Mouse (Mus musculus): ENCODE measurements around the gene Stk11ip.

Stk11ip gene

DNA sequence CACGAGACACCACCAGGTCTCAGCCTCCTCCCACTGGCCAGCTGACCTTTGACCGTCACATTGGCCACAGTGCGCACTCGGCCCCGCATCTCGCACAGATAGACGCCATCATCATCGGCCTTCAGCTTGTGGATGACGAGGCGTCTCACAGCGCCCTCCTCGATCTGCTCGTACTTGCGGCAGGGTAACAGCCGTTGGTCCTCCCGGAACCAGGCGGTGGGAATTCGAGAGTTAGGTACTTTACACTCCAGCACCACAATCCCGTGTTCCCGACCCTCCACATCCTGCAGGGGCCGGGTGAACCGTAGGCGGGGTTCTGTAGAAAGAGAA is 17.7 kb upstream of the Stk11ip start:
- in situ Hi-C loops (cut with MboI, MseI) = no loop called here

DNA sequence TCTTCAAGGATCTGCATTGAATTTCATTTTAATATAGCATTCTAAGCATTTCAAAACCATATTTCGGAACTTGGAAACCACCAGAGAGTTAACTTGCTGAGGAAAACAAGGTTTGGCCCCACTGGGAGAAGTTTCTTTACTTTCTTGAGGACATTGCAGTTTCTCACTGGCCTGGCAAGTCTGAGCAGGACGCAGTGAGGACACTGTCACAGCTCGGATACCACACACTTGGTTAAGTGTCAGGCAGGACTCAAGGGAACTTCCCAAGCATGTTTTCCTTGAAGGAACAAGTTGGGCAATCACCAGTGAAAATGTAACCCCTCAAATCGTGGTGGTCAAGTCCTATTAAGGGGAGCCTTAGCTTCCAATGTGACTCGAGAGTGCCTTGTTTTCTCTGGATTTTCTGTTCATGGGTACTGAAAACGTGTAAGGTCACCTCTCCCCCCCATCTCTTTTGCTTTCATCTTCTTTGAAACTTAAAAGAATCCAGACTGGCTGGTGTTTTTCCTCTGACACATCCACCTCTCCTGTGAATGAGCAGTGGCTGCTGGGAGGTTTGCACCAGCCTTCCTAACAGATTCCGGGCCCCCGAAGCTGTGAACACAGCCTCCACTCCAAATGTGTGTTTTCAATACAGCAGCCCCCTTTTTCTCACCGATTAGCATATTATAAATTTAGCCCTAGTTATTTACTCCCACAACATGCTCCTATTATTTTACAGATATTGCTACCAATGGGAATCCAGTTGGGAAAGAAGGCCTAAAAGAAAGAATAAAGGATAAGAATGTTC is 16.9 kb upstream of the Stk11ip start:
- in situ Hi-C loops (cut with MboI, MseI) = no loop called here

DNA sequence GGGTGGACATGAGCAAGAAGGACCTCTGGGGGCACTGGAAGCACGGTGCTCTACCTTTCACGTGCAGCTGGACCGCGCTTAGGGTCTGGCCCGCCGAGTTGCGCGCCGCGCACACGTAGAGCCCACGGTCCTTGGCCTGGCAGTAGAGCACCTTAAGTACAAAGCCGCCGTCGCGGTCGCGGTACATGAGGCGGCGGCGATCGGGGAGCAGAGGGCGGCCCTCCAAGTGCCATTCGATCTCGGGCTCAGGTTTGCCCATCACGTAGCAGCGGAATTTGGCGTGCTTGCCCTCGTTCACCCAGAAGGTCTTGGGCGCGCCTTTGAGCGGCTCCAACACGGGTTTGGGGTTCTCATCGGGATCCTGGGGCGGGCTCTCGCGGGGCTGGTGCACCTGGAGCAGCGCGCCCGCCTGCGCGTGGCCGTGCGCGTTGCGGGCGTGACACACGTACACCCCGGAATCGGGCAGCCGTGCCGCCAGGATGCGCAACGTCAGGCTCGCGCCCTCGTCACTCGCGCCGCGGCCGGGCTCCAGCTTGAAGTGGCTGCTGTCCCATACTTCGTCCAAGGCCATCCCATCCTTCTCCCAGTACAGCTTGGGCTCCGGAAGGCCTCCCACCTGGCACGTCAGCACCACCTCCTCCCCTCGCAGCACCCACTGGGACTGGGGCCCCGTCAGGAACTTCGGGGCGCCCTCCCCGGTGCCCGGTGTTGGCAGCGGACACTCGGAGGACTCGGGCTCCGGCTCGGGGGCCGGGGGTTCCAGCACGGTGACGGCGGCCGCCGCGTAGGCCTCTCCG is 16.0 kb upstream of the Stk11ip start:
- in situ Hi-C loops (cut with MboI, MseI) = no loop called here

DNA sequence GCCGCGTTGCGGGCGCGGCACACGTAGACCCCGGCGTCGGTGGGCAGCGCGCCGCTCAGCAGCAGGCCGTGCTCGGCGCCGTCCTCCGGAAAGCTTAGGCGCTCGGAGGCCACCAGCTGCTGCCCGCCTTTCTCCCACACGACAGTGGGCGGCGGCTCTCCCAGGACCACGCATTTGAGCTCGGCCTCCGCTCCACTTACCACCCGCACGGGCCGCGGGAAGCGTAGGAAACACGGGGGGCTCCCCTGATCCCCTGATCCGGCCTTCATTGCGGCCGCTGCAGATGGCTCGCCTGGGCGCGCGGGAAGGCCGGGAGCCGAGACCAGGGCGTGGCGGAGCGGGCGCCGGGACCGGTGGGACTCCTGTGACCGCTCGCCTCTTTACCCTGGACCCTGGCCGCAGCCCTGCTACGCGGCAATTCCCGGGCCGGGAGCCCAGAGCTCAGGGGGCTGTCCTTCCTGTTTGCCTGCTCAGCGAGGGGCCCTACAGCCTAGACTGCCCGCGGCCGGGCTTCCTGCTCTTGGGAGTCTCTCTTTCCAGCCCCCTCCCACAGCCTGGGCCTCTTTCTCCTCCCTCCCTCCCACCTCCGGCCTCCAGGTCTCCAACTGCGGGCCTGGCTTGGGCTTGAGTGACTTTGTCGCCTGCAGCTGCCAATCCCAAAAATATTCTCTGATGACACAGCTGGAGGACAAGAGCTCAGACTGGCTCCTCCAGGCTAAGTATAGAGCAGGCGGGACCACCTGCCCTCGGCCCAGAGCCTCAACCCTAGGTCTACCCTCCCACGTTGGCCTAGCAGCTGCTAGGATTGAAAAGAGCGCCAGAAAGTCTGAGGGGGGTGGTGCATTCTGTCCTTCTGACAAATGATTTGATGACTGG is 15.1 kb upstream of the Stk11ip start, which contains the start of gene Obsl1:
Obsl1 (minus strand) TSS at position 497 of the 876 bp plus-strand sequence.
- in situ Hi-C loops (cut with MboI, MseI) = no loop called here

DNA sequence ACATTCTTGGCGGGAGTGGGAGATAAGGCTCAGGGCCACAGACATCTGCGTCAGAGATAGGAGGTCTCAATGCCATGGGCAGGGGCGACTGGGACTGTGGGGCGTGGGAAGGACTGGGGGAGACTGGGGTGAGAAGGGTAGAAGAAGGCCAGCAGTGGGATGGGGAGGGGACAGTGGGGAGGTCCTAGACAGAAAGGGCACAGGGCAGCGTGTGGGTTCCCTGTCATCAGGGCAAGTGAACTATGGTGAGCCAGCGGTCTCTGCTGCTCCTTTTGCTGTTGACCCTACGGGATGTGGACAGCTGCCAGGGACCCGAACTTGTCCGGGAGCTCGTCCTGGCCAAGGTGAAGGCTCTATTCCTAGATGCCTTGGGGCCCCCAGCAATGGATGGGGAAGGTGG is 14.3 kb upstream of the Stk11ip start, which contains the start of gene Inha:
Inha (plus strand) TSS at position 72 of the 400 bp plus-strand sequence.
- in situ Hi-C loops (cut with MboI, MseI) = no loop called here

DNA sequence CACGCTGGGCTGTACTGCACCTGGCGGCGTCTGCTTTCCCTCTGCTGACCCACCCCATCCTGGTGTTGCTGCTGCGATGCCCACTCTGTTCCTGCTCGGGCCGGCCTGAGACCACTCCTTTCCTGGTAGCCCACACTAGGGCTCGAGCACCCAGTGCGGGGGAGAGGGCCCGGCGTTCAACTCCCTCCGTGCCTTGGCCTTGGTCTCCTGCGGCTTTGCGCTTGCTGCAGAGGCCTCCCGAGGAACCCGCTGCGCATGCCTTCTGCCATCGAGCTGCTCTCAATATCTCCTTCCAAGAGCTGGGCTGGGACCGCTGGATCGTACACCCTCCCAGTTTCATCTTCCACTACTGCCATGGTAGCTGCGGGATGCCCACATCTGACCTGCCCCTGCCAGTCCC is 11.7 kb upstream of the Stk11ip start:
- in situ Hi-C loops (cut with MboI, MseI) = no loop called here

DNA sequence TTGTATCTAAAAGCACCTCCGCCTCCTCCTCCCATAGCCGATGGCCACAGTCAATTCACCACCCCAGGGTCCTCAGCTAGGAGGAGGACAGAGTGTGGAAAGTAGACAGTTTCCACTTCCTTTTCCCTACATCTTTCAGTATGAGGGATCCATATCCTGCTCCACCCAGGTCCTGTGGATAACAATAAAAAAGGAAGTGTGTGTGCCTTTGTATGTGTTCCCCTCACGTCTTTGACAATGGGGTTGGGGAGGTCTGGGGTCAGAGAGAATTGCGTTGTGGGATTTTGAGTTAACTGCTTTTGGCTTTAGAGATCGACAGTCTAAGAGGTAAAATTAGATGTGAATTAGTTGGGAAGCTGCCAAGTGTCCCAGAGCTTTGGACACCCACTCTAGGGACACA is 11.2 kb upstream of the Stk11ip start:
- in situ Hi-C loops (cut with MboI, MseI) = no loop called here

DNA sequence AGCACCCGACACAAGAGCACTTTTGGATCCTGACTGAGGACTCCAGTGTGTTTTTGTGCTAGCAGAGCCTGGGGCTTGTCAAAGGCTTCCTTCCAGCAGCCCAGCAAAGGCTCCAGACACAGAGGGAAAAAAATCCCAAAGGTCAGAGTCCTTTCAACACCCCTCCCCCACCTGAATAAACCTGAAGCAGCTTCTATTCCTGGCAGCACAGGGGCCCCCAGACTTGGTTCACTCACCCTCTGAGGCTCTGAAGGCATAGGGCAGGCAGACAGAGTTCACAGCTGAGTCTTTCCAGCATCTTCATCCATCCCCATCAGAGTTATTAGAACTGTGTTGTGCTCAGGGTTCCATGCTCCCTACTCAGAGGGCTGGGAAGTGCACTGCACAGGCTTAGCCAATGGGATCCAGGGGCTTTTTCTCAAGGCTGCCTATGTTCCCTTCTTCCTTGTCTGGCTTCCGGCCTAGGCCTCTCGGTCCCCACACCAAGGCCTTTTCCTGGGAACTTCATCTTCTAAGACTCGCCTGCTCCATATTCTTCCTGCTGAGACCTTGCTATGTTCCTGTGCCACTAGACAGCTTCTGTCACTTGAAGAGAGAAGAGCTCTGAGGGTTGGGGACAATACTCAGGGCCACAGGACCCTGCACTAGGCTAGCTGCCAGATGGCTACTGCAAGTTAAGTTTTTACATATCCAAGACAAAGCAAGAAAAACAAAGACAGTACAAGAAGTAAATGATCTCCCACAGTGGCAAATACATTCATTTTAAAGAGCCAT is 9.7 kb upstream of the Stk11ip start:
- in situ Hi-C loops (cut with MboI, MseI) = no loop called here

DNA sequence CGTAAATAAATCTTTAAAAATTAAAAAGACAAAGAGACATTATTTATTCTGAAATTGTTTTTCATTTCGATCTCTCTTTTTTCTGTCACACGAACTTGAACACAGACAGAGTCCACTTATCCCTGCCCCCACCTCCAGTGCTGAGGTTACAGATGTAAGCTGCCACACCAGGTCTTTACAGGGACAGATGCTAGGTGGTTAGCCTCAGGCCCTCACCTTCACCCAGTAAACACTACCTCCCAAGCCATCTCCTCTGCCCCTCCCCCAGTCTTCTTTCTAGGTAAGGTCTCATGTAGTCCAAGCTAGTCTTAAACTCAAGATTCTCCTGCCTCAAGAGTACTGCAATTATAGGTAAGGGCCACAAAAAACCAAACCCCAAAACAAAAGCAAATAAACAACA is 8.8 kb upstream of the Stk11ip start:
- in situ Hi-C loops (cut with MboI, MseI) = no loop called here

DNA sequence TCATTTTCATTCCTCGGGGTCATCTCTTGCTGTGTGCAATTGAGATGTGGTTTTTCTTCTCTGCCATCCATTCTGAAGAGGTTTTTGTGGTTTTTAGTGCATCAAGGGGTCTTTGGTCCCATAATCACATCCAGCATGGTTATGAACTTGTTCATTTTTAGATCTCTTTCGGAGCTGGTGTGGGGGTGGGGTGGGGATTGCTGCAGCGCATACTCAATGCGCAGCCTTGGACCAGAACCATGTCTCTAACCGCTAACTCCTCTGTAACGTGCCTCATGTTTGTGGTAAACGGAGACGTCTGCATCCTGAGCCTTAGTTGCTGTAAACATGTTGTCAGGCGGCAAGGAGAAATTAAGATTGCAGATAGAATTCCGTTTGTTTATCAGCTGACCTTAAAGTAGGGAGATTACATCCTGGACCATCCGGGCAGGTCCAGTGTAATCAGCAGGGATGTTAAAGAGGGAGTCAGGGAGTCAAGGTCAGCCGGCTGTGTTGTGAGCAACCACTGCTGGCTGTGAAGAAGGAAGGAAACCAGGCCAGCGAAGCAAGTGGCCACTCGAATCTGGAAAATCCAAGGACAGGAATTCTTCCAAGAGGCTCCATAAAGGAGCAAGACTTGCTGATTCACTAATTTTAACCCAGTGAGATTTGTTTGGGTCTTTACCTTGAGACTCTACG is 4.5 kb upstream of the Stk11ip start:
- in situ Hi-C loops (cut with MboI, MseI) = no loop called here

DNA sequence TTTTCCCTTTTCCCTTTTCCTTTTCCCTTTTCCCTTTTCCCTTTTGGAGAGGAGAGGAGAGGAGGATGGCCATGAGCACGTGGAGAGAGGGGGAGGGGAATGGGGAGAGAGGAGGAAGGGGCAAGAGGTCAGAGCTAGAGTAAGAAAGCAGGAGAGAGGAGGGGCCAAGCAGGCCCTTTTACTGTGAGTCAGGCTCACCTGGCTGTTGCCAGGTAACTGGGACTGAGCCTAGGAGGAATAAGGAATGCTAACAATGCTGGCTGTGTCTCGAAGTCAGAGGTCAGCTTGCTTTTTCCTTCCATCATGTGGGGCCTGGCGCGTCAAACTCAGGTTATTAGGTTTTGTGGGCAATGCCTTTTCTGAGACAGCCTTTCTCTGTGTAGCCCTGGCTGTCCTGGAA is 3.3 kb upstream of the Stk11ip start:
- in situ Hi-C loops (cut with MboI, MseI) = no loop called here

DNA sequence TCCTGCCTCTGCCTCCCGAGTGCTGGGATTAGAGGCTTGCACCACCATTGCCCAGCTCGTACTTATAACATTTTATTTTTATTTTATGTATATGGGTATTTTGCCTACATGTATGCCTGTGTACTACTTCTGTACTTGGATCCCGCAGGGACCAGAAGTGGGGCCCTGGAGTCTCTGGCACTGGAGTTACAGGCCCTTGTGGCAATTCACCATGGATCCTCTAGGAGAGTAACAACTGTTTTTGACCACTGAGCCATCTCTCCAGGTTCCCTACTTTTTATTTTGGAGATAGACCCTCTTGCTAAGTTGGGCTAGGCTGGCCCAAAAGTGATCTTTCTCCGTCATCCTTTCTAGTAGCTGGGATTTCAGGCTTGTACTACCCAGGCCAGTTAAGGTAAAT is 2.9 kb upstream of the Stk11ip start:
- in situ Hi-C loops (cut with MboI, MseI) = no loop called here

DNA sequence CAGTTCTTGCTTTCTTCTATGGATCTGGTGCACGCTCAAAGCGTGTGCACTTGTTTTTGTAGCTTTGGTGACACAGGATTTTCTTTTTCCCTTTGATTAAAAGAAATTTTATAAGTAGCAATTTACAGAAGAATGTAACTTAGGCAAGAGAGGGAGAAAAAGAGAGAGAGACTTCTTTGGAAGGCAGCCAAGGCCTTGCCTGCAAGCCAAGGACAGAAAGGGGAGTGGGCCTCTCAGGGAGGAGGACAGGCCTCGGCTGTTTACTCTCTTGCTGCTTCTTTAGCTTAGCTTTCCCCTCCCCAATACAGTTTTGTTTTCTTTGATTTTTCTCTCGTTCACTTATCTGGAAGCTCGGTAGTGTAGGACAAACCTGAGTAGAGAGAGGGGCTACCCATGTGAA is 1.8 kb upstream of the Stk11ip start:
- in situ Hi-C loops (cut with MboI, MseI) = no loop called here

DNA sequence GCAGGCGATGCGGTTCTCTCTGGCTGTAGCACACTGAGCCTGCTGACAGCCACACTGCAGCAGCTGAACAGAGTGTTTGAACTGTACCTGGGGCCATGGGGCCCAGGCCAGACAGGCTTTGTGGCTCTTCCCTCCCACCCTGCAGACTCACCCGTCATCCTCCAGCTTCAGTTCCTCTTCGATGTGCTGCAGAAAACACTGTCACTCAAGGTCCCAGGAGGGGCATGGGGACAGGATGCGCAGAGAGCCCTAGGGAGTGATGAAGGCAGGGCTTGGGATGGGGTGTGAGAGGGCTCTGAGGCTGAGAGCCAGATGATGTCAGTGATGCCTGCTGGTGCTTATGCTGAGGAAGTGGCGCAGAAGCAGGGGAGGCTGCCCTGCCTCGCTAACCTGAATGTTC is 3.4 kb downstream of the Stk11ip start:
- in situ Hi-C loops (cut with MboI, MseI) = loop anchor here (5.0 kb wide), 1 partner anchor 42 kb away; no protein-coding TSS in a partner anchor

DNA sequence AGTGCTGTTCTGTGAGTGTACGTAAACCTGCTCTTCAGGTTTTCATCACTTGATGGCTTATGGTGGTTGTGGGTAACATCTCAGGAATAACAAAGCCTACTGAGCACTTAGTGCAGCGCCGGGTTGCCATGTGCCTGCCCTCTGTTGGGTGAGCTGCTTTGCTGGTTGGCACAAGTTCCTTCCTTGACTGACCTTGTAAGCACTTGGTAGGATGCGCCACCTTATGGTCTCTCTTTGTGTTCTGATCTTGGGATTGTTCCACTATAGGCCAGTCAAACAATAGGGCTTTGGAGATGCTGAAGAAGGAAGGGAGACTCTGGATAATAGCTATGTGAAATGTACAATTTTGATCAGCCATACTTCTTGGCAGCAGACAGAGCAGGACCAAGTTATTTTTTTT is 9.2 kb downstream of the Stk11ip start:
- in situ Hi-C loops (cut with MboI, MseI) = no loop called here

DNA sequence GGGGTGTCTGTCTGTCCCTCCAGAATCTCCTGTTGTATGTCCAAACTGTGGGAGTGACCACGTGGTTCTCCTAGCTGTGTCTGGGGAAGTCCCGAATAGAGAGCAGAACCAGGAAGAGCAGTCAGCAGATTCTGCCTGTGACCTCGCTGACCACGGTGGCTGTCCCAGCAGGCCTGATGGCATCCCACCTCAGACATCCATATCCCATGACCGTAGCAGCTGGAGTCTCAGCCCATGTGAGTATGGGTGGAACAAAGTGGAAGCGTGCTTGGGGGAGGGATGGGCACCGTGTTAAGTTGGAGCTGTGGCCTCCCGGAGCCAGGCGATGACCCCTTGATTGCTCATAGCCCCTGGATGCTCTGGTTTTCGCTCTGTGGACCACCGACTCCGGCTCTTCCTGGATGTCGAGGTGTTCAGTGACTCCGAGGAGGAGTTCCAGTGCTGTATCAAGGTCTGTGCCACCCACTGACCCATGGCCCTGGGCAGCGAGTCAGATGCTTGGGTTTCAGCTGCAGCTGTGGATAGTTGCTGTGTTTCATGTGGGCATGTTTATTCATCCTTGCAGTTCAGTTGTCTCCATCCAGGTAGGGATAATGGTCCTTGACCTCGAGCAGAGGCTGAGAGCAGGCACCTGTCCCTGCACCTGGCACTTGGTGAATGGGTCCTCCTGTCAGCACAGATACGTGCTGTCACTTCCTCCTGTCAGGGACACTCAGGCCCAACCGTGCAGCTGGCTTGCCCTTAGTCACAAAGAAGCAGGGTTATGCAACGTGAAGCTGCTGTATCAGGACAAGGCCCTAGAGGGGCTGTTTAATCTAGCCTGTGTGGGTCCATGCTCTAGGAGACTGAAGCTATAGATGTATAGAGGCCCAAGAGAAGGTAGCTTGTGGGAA is 11.2 kb downstream of the Stk11ip start:
- in situ Hi-C loops (cut with MboI, MseI) = no loop called here

DNA sequence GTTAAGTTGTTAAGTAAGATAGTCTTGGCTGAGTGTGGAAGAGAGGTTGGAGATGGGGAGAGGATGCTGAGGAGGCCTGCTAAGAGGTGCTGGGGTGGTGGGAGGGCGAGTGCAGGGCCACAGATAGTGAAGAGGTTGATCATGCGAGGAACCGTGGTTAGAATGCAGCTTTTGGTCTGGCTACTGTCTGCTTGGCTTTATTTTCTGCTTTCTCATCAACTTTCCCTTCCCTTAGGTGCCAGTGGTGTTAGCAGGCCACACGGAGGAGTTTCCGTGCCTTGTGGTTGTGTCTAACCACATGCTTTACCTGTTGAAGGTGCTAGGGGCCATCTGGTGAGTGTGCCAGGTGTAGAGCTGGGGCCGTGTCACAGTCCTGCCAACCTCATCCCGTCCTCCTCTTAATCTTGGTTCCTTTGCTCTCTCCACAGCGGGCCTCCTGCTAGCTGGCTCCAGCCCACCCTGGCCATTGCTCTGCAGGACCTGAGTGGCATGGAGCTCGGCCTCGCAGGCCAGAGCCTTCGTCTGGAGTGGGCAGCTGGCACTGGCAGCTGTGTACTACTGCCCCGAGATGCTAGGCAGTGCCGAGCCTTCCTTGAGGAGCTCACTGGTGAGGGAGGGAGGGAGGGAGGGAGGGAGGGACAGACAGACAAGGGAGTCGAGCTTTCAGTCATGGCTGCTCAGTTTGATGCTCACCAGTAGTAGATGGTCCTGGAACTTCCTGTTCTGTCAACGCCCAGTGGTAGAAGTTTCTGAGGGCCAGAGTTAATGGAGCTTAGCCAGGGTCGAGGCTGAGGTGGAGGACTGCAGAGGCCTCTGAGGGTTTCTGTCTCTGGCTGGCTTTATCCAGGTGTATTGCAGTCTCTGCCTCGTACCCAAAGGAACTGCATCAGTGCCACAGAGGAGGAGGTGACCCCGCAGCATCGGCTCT is 12.3 kb downstream of the Stk11ip start:
- in situ Hi-C loops (cut with MboI, MseI) = no loop called here

DNA sequence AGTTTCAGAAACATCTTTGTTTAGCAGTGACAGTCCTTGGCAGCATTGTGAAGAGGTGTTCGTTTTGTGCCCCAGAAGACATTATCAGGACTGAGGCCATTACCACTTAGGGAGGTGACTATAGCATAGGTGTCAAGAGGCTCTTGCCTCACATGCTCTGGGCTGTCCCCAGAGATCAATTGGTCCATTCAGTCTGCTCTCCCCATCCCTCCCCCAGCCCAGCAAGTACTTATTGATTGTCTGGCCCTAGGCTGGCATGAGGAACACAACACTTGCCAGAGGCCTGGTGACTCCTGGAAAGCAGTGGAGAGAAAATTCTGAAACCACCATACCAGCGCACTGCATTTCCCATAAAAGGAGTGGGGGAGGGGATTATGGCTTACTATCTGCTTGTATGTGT is 16.3 kb downstream of the Stk11ip start:
- in situ Hi-C loops (cut with MboI, MseI) = no loop called here
